Mouse (Mus musculus) gastrocnemius, adult 2 months (tissue): ENCODE data around the gene Apeh. TPM values are rescaled to one million over a fixed set of nuclear protein-coding genes. Genes with fewer than 3 reads are reported as not detected.

Source experiments
- DNase-seq: peaks from one replicate; pipeline ENCODE4 v3.0.0; 2022
- H3K27ac ChIP-seq: fragments of 200-600 bp; 2 replicates; pipeline ENCODE4 v1.8.1; 2022; ENCODE audit warnings: mild to moderate bottlenecking
- H3K4me3 ChIP-seq: fragments of 200-600 bp; 2 replicates; pipeline ENCODE4 v1.8.1; 2022; ENCODE audit warnings: mild to moderate bottlenecking, moderate library complexity
- CTCF ChIP-seq: fragments of 200-600 bp; IDR thresholded peaks from 2 replicates; pipeline ENCODE4 v1.8.1; 2022; ENCODE audit warnings: antibody characterized with exemption, mild to moderate bottlenecking, moderate library complexity
- intact Hi-C: fragments of 180-260 bp; cut with DNase I; formaldehyde crosslinking; loops from one replicate; pipeline ENCODE4 v1.15.1; 2025
- total RNA-seq, 2 experiments: library from RNA; stranded (reverse); gene quantifications; 2 replicates each; pipeline ENCODE4 v1.2.3; 2021

Apeh gene
- total RNA-seq, 2 experiments from 2014 or later = 30.6 to 33.4 TPM

GRCm38 (mm10) chr9:108093586-108093985 lies 820 bp downstream of the Apeh start:
- no peak for TF ChIP-seq CTCF
- H3K27ac ChIP-seq = peak overlapping the region; percentile 92
- H3K4me3 ChIP-seq = peak overlapping the region; percentile 96
- intact Hi-C loops = loop anchor here (10.0 kb wide), 1 partner anchor 321 kb away; no protein-coding TSS in a partner anchor
- DNase-seq = no peak

GRCm38 (mm10) chr9:108090611-108091120 lies 3.7 kb downstream of the Apeh start:
- H3K4me3 ChIP-seq = no peak overlapping the region
- intact Hi-C loops = loop anchor here (10.0 kb wide), 1 partner anchor 324 kb away; no protein-coding TSS in a partner anchor
- no peak for TF ChIP-seq CTCF
- H3K27ac ChIP-seq = no peak overlapping the region
- DNase-seq = no peak

GRCm38 (mm10) chr9:108085261-108085660 lies 9.1 kb downstream of the Apeh start:
- intact Hi-C loops = no loop called here
- no peak for DNase-seq
- Histone ChIP-seq H3K27ac (no peak overlapping the region), H3K4me3 (no peak overlapping the region)
- no peak for TF ChIP-seq CTCF

GRCm38 (mm10) chr9:108083561-108083960 lies 10.8 kb downstream of the Apeh start:
- no peak for TF ChIP-seq CTCF
- DNase-seq = no peak
- intact Hi-C loops = no loop called here
- Histone ChIP-seq H3K27ac (no peak overlapping the region), H3K4me3 (no peak overlapping the region)

GRCm38 (mm10) chr9:108082988-108083431 lies 11.4 kb downstream of the Apeh start, which contains the start of gene Rnf123:
Gene Rnf123 (minus strand): TSS chr9:108083346.
- intact Hi-C loops = no loop called here
- no peak within 1 kb of the TSS for H3K4me3 ChIP-seq

GRCm38 (mm10) chr9:108082549-108082948 lies 11.9 kb downstream of the Apeh start:
- no peak for DNase-seq
- H3K27ac ChIP-seq = no peak overlapping the region
- no peak overlapping the region for H3K4me3 ChIP-seq
- intact Hi-C loops = no loop called here
- no peak for TF ChIP-seq CTCF

More at GRCm38 (mm10) chr9:108082988-108083431, 11.4 kb downstream of the Apeh start, which contains the start of gene Rnf123:
- H3K27ac ChIP-seq = no peak within 1 kb of the TSS
- no peak for DNase-seq
- no peak for TF ChIP-seq CTCF

GRCm38 (mm10) chr9:108080168-108080567 lies 14.2 kb downstream of the Apeh start, which contains the start of gene Mst1:
Gene Mst1 (plus strand): TSS chr9:108080436.
- TF ChIP-seq CTCF = no peak
- intact Hi-C loops = no loop called here
- no peak for DNase-seq
- H3K4me3 ChIP-seq = peak within 1 kb of the TSS; percentile 99
- H3K27ac ChIP-seq = peak within 1 kb of the TSS; percentile 97

GRCm38 (mm10) chr9:108073141-108073930 lies 21.1 kb downstream of the Apeh start:
- intact Hi-C loops = no loop called here
- Histone ChIP-seq H3K4me3 (peak overlapping the region; percentile 27), H3K27ac (peak overlapping the region; percentile 93)
- DNase-seq = peak; percentile 75
- no peak for TF ChIP-seq CTCF

- Histone ChIP-seq H3K4me3 (peak overlapping the region; percentile 18), H3K27ac (peak overlapping the region; percentile 85)
- no peak for DNase-seq
- no peak for TF ChIP-seq CTCF
- intact Hi-C loops = no loop called here
Measured at GRCm38 (mm10) chr9:108072481-108072924, 21.9 kb downstream of the Apeh start.

- peak overlapping the region; percentile 85 for H3K27ac ChIP-seq
- DNase-seq = no peak
- no peak for TF ChIP-seq CTCF
- intact Hi-C loops = no loop called here
- H3K4me3 ChIP-seq = no peak overlapping the region
Measured at GRCm38 (mm10) chr9:108071801-108072200, 22.6 kb downstream of the Apeh start.

- no peak for DNase-seq
- Histone ChIP-seq H3K27ac (no peak overlapping the region), H3K4me3 (no peak overlapping the region)
- intact Hi-C loops = no loop called here
- TF ChIP-seq CTCF = no peak
Measured at GRCm38 (mm10) chr9:108069529-108069928, 24.9 kb downstream of the Apeh start.

- intact Hi-C loops = no loop called here
- no peak for TF ChIP-seq CTCF
- H3K27ac ChIP-seq = no peak overlapping the region
Measured at GRCm38 (mm10) chr9:108069007-108069406, 25.4 kb downstream of the Apeh start.

GRCm38 (mm10) chr9:108067900-108068299 lies 26.5 kb downstream of the Apeh start:
- peak; percentile 86 for DNase-seq
- peak; percentile 99 for TF ChIP-seq CTCF
- peak overlapping the region; percentile 66 for H3K27ac ChIP-seq
- H3K4me3 ChIP-seq = no peak overlapping the region
- intact Hi-C loops = loop anchor here (1.0 kb wide), 2 partner anchors 104 to 164 kb away; no protein-coding TSS in a partner anchor

More at GRCm38 (mm10) chr9:108069007-108069406, 25.4 kb downstream of the Apeh start:
- H3K4me3 ChIP-seq = no peak overlapping the region
- no peak for DNase-seq
